Mouse (Mus musculus) forebrain, embryonic 11.5 days (tissue): ENCODE results near the gene Bicd2. TPM values are rescaled to one million over a fixed set of nuclear protein-coding genes. Genes with fewer than 3 reads are reported as not detected.
A peak's percentile ranks its signal among the peaks of the same experiment; 100 is the strongest.

Experiments used
- ATAC-seq: fragments of 200-750 bp; cut with Nextera tagmentation; replicated peaks from 2 replicates; pipeline ENCODE4 v1.8.0; 2017; ENCODE audit warnings: moderate TSS enrichment; ENCODE audit not compliant: low FRiP score
- DNase-seq: peaks from one replicate; pipeline ENCODE4 v3.0.0-alpha.2; 2017; ENCODE audit warnings: low spot score
- H3K27ac ChIP-seq: fragments of 300-500 bp; sonication (generic); 2 replicates; pipeline ENCODE4 v1.5.1; 2014; ENCODE audit warnings: low read depth, low read length
- H3K27me3 ChIP-seq: fragments of 300-500 bp; sonication (generic); 2 replicates; pipeline ENCODE4 v1.6.1; 2014; ENCODE audit warnings: mild to moderate bottlenecking, low read length, mixed read lengths; ENCODE audit not compliant: control insufficient read depth, insufficient read depth
- H3K36me3 ChIP-seq: fragments of 300-500 bp; sonication (generic); 2 replicates; pipeline ENCODE4 v1.6.1; 2014; ENCODE audit warnings: mild to moderate bottlenecking, low read length, moderate library complexity, mixed read lengths; ENCODE audit not compliant: control insufficient read depth, insufficient read depth
- H3K4me1 ChIP-seq: fragments of 300-500 bp; sonication (generic); replicated peaks from 2 replicates; pipeline ENCODE4 v1.6.1; 2014; ENCODE audit warnings: low read length, mixed read lengths; ENCODE audit not compliant: control insufficient read depth, insufficient read depth
- H3K4me2 ChIP-seq: fragments of 300-500 bp; sonication (generic); 2 replicates; pipeline ENCODE4 v1.6.1; 2014; ENCODE audit warnings: low read depth, mild to moderate bottlenecking, low read length, moderate library complexity, mixed read lengths; ENCODE audit not compliant: severe bottlenecking
- H3K4me3 ChIP-seq: fragments of 300-500 bp; sonication (generic); 2 replicates; pipeline ENCODE4 v1.5.1; 2014; ENCODE audit warnings: low read depth, low read length
- H3K9ac ChIP-seq: fragments of 300-500 bp; sonication (generic); 2 replicates; pipeline ENCODE4 v1.6.1; 2014; ENCODE audit warnings: low read length
- H3K9me3 ChIP-seq: fragments of 300-500 bp; sonication (generic); 2 replicates; pipeline ENCODE4 v1.6.1; 2016; ENCODE audit warnings: low read length, mixed read lengths; ENCODE audit not compliant: control insufficient read depth
- WGBS: fragments of 180-500 bp; shearing (Covaris S2); extraction: QIAGEN DNeasy Blood & Tissue Kit; methylation state at CpG from one replicate; pipeline ENCODE4 v1.1.7; 2014; 5-methylcytosine and 5-hydroxymethylcytosine counted together
- polyA plus RNA-seq: library from polyadenylated mRNA; unstranded; fragments of >200 nt; fragmentation: Nextera tagmentation; extraction: Ambion mirVana; gene quantifications from 2 replicates; pipeline ENCODE4 v1.2.1, GENCODE M21; 2014

The Bicd2 gene
- polyA plus RNA-seq, 1 experiment from 2014 or later = 35.7 TPM

DNA sequence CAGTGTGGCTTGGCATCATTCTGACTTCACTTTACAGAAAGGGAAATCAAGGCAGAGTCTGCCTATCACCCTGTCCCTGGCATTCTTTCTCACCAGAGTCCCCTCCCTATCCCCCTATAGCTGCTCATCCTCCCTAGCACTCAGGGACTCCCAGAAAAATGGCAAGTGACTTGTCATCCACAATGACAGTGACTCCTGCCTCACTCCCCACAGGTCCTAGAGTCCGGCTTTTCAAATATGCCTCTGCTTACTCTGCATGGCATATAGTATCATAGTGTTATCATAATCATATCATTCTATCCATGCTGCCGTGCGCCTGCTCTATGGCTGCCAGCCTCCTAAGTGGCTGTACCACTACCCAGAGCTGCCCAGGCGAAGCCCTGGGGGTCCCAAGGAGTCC lies 33.2 kb upstream of the Bicd2 start:
- WGBS = 87% methylated on average over 4 of the region's 4 CpGs
- Histone ChIP-seq H3K4me3 (no peak overlapping the region), H3K27ac (no peak overlapping the region)

DNA sequence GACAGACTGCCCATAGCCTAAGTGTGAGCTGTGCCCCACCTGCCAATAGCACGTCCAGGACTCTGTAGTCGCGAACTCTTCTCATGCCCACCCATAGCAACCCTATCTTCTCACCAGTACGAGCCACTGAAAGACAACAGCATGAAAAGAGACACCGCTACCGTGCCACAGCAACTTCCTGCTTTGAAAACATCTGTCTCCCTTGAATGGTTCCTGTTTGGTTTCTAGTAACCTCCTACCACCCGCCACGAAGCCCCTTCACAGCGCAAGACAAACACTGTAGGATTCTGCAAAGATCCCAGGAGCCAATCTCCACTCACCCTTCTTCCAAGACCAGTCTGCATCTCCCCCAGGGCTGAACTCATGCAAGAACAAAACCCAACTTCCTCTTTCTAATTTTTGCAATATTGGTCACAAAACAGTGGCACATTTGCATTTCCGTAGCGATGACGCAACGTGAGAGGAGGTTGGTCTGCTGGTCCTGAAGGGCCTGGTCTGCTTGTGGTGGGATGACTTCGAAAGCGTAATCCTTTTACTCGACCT lies 32.5 kb upstream of the Bicd2 start:
- H3K9ac ChIP-seq = no peak overlapping the region
- no peaks in the 10 kb centered on the region for H3K36me3 ChIP-seq
- no peak for DNase-seq
- H3K4me1 ChIP-seq = 0 out of 2 replicates have a peak, but pooled peaks cover 2% of the 10 kb centered on the region
- H3K27ac ChIP-seq = no peak overlapping the region
- 90% methylated on average over 16 of the region's 16 CpGs for WGBS
- no peak overlapping the region for H3K4me2 ChIP-seq
- no peaks in the 10 kb centered on the region for H3K9me3 ChIP-seq
- H3K4me3 ChIP-seq = no peak overlapping the region
- H3K27me3 ChIP-seq = no peaks in the 10 kb centered on the region
- ATAC-seq = no peak

More for the DNA sequence above, 33.2 kb upstream of the Bicd2 start:
- Histone ChIP-seq H3K4me1 (0 out of 2 replicates have a peak, but pooled peaks cover 2% of the 10 kb centered on the region), H3K9me3 (no peaks in the 10 kb centered on the region), H3K27me3 (no peaks in the 10 kb centered on the region), H3K36me3 (no peaks in the 10 kb centered on the region), H3K9ac (no peak overlapping the region), H3K4me2 (no peak overlapping the region)
- ATAC-seq = no peak
- no peak for DNase-seq

DNA sequence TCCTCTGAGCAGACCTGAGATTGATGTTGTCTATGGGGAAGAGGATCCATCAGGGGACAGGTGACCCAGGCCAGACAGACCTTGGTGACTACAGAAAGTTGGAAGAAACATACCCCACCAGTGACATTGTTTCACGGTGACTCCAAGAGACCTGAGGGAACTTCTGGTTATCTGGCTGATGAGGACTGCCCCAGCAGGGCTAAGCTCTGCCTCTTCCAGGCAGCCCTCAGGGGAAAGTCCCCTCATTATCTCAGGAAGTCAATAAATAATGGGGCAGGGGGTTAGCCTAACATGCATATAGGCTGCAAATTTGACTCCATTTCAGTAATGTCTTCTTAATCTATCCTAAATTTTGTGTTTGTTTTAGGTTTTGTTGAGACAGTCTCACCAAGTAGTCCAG lies 31.9 kb upstream of the Bicd2 start:
- Histone ChIP-seq H3K27me3 (no peaks in the 10 kb centered on the region), H3K9me3 (no peaks in the 10 kb centered on the region), H3K4me3 (no peak overlapping the region), H3K4me2 (no peak overlapping the region), H3K4me1 (0 out of 2 replicates have a peak, but pooled peaks cover 2% of the 10 kb centered on the region), H3K27ac (no peak overlapping the region), H3K9ac (no peak overlapping the region), H3K36me3 (no peaks in the 10 kb centered on the region)
- no peak for DNase-seq
- WGBS = 96% methylated on average over 1 of the region's 1 CpGs
- ATAC-seq = no peak

DNA sequence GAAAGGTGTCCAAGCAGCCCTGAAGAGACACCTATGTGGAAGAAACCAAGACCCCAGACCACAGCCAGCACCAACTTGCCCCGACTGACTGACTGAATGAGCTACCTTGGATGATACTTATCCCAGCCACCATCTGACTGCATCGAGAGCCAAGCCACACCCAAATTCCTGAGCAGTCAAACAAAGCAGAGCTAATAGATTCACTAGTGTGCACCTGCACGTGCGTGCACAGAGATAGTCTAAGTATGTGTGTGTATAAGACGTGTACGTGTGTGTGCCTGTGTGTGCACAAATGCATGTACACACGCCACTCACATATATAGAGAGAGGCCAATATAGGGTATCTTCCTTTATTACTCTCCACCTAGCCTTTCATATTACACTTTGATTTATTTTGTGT lies 29.7 kb upstream of the Bicd2 start:
- peaks cover 5% of the 10 kb centered on the region; the same call in 1 of the 2 replicates for H3K4me1 ChIP-seq
- H3K27ac ChIP-seq = no peak overlapping the region
- no peak overlapping the region for H3K9ac ChIP-seq
- WGBS = 89% methylated on average over 7 of the region's 7 CpGs
- DNase-seq (no peak), ATAC-seq (no peak)
- H3K4me2 ChIP-seq = no peak overlapping the region
- H3K9me3 ChIP-seq = no peaks in the 10 kb centered on the region
- H3K36me3 ChIP-seq = no peaks in the 10 kb centered on the region
- no peak overlapping the region for H3K4me3 ChIP-seq
- no peaks in the 10 kb centered on the region for H3K27me3 ChIP-seq

DNA sequence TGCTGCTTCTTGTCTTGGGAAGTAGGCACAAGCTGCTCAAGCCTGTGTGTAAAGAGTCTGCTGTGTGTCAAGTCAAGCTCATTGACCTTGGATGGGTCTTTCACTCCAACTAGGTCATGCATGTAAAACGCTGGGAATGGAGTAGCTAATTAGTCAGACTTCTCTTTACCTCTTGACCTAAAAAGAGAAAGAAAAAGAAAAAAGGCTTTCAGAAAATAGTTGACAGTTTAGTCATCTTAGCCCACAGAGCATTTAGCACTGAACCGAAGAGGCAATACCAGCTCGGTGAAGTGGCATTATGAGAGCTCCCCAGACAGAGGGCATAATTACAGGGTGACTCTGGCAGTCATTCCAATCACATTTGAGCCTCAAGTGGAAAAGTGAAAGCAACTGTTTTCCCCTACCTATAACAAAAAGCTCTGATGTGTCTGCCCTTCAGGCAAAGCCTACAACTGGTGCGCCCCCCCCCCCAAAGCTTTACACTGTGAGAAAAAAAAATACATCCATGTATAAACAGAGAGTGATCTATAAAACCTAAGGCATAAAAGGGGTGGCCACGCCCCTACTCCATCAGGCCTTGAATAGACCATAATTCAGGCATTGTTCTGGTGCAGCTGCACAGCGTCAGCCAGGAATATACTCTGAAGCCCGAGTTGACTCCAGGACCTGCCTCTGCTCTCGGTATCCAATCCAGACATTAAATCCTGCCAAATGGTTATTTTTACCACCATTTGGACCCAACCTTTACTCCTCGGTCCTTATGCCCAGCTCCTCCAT lies 24.8 kb upstream of the Bicd2 start:
- Histone ChIP-seq H3K9ac (no peak overlapping the region), H3K36me3 (no peaks in the 10 kb centered on the region), H3K4me3 (no peak overlapping the region), H3K27ac (no peak overlapping the region), H3K9me3 (no peaks in the 10 kb centered on the region), H3K27me3 (peaks cover 2% of the 10 kb centered on the region; the same call in 1 of the 2 replicates), H3K4me1 (peaks cover 16% of the 10 kb centered on the region), H3K4me2 (no peak overlapping the region)
- ATAC-seq = peak; percentile 47; the same call in 1 of the 2 replicates
- DNase-seq = no peak
- WGBS = 26% methylated on average over 9 of the region's 9 CpGs

DNA sequence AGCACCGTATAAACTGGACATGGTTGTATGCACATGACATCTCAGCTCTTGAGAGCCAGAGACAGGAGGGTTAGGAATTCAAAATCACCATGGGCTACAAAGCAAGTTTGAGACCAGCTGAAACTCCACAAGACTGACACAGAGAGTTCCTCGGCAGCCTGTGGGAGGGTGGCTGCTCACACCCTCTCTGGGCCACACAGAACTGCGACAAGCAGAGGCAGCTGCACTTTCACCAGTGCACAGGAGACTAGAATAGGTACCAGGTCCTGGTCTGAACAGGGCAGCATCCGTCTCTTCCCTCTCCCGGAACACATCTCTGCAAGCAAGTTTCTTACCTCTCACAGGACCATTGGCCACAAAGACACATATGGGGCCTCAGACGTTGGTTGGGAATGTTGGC lies 23.9 kb upstream of the Bicd2 start:
- no peaks in the 10 kb centered on the region for H3K9me3 ChIP-seq
- H3K27ac ChIP-seq = no peak overlapping the region
- 77% methylated on average over 6 of the region's 6 CpGs for WGBS
- peaks cover 2% of the 10 kb centered on the region; the same call in 1 of the 2 replicates for H3K27me3 ChIP-seq
- H3K4me1 ChIP-seq = peaks cover 16% of the 10 kb centered on the region
- H3K4me3 ChIP-seq = no peak overlapping the region
- DNase-seq (no peak), ATAC-seq (no peak)
- no peak overlapping the region for H3K4me2 ChIP-seq
- H3K36me3 ChIP-seq = no peaks in the 10 kb centered on the region
- no peak overlapping the region for H3K9ac ChIP-seq

DNA sequence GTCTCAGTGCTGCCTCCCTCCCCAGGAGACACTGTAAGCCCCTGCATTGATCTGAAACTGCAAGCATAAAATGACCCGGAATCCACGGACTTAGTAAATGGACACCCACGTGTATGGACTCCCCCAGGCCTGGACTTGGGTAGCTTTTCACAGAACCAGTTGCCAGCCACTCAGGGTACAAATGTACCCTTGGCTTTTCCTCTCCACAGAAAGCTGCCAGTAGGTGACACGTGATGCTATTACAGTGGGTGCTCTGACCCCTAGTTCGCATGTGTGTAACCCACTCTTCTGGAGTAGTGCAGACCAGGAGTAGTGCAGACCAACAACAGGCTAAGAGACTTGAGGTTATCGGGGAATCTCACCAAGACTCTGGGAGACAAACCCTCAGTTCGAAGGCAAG lies 23.5 kb upstream of the Bicd2 start:
- ATAC-seq (no peak), DNase-seq (no peak)
- Histone ChIP-seq H3K27ac (no peak overlapping the region), H3K27me3 (peaks cover 2% of the 10 kb centered on the region; the same call in 1 of the 2 replicates), H3K4me3 (no peak overlapping the region), H3K4me1 (peaks cover 16% of the 10 kb centered on the region), H3K36me3 (no peaks in the 10 kb centered on the region), H3K9ac (no peak overlapping the region), H3K9me3 (no peaks in the 10 kb centered on the region), H3K4me2 (no peak overlapping the region)
- WGBS = 89% methylated on average over 7 of the region's 7 CpGs

DNA sequence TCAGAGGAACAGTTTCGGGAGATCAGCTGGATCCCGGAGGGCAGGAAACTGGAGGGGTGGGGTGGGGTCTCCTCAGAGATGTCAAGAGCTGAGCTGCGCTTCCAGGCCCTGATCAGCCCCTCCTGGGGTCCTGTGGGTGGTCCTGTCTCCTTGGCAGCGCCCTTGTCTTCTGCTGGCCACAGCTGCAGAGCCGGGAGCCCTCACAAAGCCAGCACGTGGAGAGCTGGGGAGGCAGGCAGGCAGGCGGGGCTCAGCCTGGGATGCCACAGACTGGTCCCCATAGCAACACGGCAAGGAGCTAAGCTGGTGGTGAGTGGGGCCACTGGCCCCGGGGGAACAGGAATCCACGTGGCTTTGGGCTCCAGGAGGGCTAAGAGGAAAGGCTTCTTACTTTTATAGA lies 21.3 kb upstream of the Bicd2 start, which contains the start of gene Fgd3:
Gene Fgd3, minus strand, starts transcription at position 272 of the 400 bp plus-strand sequence.
- peak within 1 kb of the TSS; percentile 59 for H3K9ac ChIP-seq
- H3K4me1 ChIP-seq = peaks cover 16% of the 10 kb centered on the region
- H3K27me3 ChIP-seq = peaks cover 2% of the 10 kb centered on the region; the same call in 1 of the 2 replicates
- H3K27ac ChIP-seq = peak within 1 kb of the TSS; percentile 4; the same call in 1 of the 2 replicates
- H3K9me3 ChIP-seq = no peaks in the 10 kb centered on the region
- H3K4me2 ChIP-seq = peak within 1 kb of the TSS; percentile 57
- no peaks in the 10 kb centered on the region for H3K36me3 ChIP-seq
- DNase-seq = peak; percentile 90
- peak within 1 kb of the TSS; percentile 22 for H3K4me3 ChIP-seq
- 2% methylated on average over 10 of the region's 10 CpGs for WGBS
- ATAC-seq = peak; percentile 94
